Mouse (Mus musculus): ENCODE results near the gene Serpinb1c.

GRCm38 (mm10) chr13:32863456-32863855, 34.6 kb downstream of the Serpinb1c start:
- no peak for TF ChIP-seq CTCF (IDR thresholded peaks at IDR 0.05; ENCODE audit: insufficient read depth, low read length)
- no peak for TF ChIP-seq POLR2A (IDR thresholded peaks at IDR 0.05; ENCODE audit: borderline replicate concordance, extremely low read depth, low read depth, low read length)
